Mouse (Mus musculus): ENCODE results near the gene Enpp4. TPM values are rescaled to one million over a fixed set of nuclear protein-coding genes. Genes with fewer than 3 reads are reported as not detected.

Gene Enpp4
- polyA plus RNA-seq, 1 experiment from 2014 or later, result 8.5 TPM

DNA sequence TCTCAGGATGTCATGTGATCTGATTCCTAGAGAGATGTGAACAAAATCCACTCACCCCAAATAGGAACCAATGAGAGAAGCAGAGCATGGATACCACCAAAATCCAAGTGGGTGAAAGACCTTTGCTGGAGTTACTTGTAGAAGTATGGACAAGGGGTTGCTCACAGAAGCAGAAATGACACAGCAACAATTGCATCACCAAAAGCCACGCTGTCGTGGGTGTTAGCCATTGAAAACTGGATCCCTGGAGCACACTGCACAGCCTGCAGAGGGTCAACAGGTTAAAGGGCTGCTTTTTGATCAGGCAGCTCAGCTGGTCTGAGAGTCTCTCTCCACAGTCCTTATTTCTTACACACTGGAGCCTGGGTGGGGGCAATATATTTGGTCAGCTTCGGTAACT lies 30.0 kb downstream of the Enpp4 start:
- no peaks in the 10 kb centered on the region for H3K9me3 ChIP-seq (ENCODE audit: control insufficient read depth, low read length)
- H3K4me2 ChIP-seq (ENCODE audit: low read length), result no peak overlapping the region
- WGBS, result 85% methylated on average over 3 of the region's 3 CpGs
- H3K4me3 ChIP-seq (ENCODE audit: control insufficient read depth in 1 of 2, insufficient read depth in 1 of 2, low read depth in 1 of 2, low read length in 2 of 2), result no peak overlapping the region
- no peak for ATAC-seq (ENCODE audit: insufficient number of reproducible peaks, insufficient read depth, low FRiP score, low read depth)
- no peaks in the 10 kb centered on the region for H3K27me3 ChIP-seq (ENCODE audit: control insufficient read depth, insufficient read depth, low read length)
- H3K4me1 ChIP-seq (ENCODE audit: control insufficient read depth in 2 of 2, insufficient read depth in 2 of 2, low read length in 2 of 2), result no peaks in the 10 kb centered on the region; a peak in 1 of 4 replicates
- no peak overlapping the region for H3K9ac ChIP-seq (ENCODE audit: low read length)
- no peaks in the 10 kb centered on the region for H3K36me3 ChIP-seq (ENCODE audit: control insufficient read depth, insufficient read depth, low read length)
- no peak overlapping the region for H3K27ac ChIP-seq (replicated peaks in 1 of 2; ENCODE audit: control insufficient read depth in 1 of 2, insufficient read depth in 1 of 2, low read depth in 2 of 2, low read length in 2 of 2)

DNA sequence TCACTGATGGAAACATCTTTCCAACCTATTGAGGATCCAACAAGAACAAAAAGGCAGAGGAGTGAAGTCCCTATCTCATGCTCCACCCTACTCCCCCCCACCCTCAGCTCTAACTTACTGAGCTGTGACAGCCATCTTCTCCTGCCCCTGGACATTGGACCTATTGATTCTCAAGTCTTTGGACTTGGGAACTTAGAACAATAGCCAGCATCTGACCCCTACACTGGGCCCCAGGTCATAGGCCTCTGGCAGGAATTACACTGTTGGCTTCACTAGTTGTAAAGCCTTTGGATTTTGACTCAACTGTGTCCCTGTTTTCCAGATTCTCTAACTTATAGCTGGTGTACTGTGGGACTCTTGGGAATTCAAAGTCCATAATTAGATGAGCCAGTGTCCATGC lies 33.9 kb downstream of the Enpp4 start:
- no peak for ATAC-seq (ENCODE audit: insufficient number of reproducible peaks, insufficient read depth, low FRiP score, low read depth)
- H3K9ac ChIP-seq (ENCODE audit: low read length), result no peak overlapping the region
- no peaks in the 10 kb centered on the region for H3K9me3 ChIP-seq (ENCODE audit: control insufficient read depth, low read length)
- H3K27ac ChIP-seq (replicated peaks in 1 of 2; ENCODE audit: control insufficient read depth in 1 of 2, insufficient read depth in 1 of 2, low read depth in 2 of 2, low read length in 2 of 2), result no peak overlapping the region
- no peaks in the 10 kb centered on the region for H3K27me3 ChIP-seq (ENCODE audit: control insufficient read depth, insufficient read depth, low read length)
- H3K4me2 ChIP-seq (ENCODE audit: low read length), result no peak overlapping the region
- no peaks in the 10 kb centered on the region for H3K36me3 ChIP-seq (ENCODE audit: control insufficient read depth, insufficient read depth, low read length)
- no peak overlapping the region for H3K4me3 ChIP-seq (ENCODE audit: control insufficient read depth in 1 of 2, insufficient read depth in 1 of 2, low read depth in 1 of 2, low read length in 2 of 2)
- no peaks in the 10 kb centered on the region; a peak in 1 of 4 replicates for H3K4me1 ChIP-seq (ENCODE audit: control insufficient read depth in 2 of 2, insufficient read depth in 2 of 2, low read length in 2 of 2)

DNA sequence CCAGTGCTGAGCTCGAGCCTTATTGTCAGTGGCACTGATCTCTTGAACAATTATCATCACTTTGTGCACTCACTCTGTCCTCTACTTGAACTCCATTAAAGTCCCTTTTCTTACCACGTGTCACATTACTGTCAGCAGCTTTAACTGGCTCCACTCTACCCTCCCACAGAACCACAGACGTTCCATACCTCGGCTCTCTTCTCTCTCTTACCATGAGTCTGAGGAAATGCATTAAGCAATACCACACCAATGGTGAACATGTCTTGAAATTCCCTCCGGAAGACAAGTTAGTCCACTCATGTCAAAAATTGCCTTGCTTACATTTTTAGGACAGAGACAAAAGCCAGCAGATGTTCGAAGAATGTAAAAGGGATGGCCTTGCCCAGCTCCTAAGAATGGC lies 36.7 kb downstream of the Enpp4 start:
- no peaks in the 10 kb centered on the region for H3K27me3 ChIP-seq (ENCODE audit: control insufficient read depth, insufficient read depth, low read length)
- H3K9ac ChIP-seq (ENCODE audit: low read length), result no peak overlapping the region
- H3K4me1 ChIP-seq (ENCODE audit: control insufficient read depth in 2 of 2, insufficient read depth in 2 of 2, low read length in 2 of 2), result no peaks in the 10 kb centered on the region
- no peak overlapping the region for H3K4me2 ChIP-seq (ENCODE audit: low read length)
- H3K4me3 ChIP-seq (ENCODE audit: control insufficient read depth in 1 of 2, insufficient read depth in 1 of 2, low read depth in 1 of 2, low read length in 2 of 2), result no peak overlapping the region
- 62% methylated on average over 6 of the region's 6 CpGs for WGBS
- H3K36me3 ChIP-seq (ENCODE audit: control insufficient read depth, insufficient read depth, low read length), result no peaks in the 10 kb centered on the region
- ATAC-seq (ENCODE audit: insufficient number of reproducible peaks, insufficient read depth, low FRiP score, low read depth), result no peak
- no peak overlapping the region for H3K27ac ChIP-seq (replicated peaks in 1 of 2; ENCODE audit: control insufficient read depth in 1 of 2, insufficient read depth in 1 of 2, low read depth in 2 of 2, low read length in 2 of 2)
- no peaks in the 10 kb centered on the region for H3K9me3 ChIP-seq (ENCODE audit: control insufficient read depth, low read length)

DNA sequence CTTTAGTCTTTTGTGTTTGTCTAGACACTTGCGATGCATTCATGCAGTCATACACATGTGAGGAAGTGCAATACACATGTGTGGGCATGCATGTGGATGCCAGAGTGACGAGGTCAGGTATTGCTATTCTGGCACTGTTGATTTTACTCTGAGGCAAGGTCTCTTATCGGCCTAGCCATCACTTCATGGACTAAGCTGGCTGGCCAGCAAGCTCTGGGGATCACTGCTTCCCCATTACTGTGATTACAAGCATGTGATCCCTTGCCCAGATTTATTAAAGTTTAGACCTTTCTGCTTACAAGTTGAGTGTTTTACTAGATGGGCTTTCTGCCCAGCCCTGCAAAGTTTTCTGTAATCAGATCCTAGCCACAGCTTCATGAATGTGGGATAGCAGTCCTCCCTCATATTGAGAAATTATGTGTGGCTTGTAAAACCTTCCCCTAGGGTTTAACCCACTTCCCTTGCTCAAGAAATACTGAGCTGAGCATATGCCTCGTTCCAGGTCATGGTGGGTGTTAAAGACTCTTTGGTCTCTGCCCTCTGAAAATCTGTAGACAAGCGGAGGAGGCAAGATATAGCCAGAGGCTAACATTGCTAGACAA lies 44.2 kb downstream of the Enpp4 start:
- Histone ChIP-seq H3K4me2 (ENCODE audit: low read length) (no peak overlapping the region), H3K9ac (ENCODE audit: low read length) (no peak overlapping the region), H3K27me3 (ENCODE audit: control insufficient read depth, insufficient read depth, low read length) (no peaks in the 10 kb centered on the region), H3K27ac (replicated peaks in 1 of 2; ENCODE audit: control insufficient read depth in 1 of 2, insufficient read depth in 1 of 2, low read depth in 2 of 2, low read length in 2 of 2) (no peak overlapping the region), H3K9me3 (ENCODE audit: control insufficient read depth, low read length) (no peaks in the 10 kb centered on the region), H3K4me1 (ENCODE audit: control insufficient read depth in 2 of 2, insufficient read depth in 2 of 2, low read length in 2 of 2) (no peaks in the 10 kb centered on the region), H3K4me3 (ENCODE audit: control insufficient read depth in 1 of 2, insufficient read depth in 1 of 2, low read depth in 1 of 2, low read length in 2 of 2) (no peak overlapping the region), H3K36me3 (ENCODE audit: control insufficient read depth, insufficient read depth, low read length) (no peaks in the 10 kb centered on the region)
- no peak for ATAC-seq (ENCODE audit: insufficient number of reproducible peaks, insufficient read depth, low FRiP score, low read depth)
- WGBS, result 76% methylated on average over 5 of the region's 5 CpGs

DNA sequence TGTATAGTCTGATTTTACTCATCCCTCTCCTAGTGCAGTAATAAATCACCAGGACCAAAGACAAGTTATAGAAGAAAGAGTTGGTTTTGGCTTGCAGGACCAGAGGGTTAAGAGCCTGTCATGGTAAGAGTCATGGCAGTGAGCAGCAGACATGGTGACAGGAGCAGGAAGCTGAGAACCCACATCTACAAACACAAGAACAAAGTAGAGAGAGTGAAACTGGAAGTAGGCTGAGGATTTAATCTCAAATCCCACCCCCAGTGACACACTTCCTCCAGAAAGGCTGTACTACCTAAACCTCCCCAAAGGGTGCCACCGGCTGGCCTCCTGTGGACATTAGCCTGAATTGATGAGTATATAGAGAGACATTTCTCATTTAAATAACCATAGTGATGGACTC lies 44.8 kb downstream of the Enpp4 start:
- no peaks in the 10 kb centered on the region for H3K4me1 ChIP-seq (ENCODE audit: control insufficient read depth in 2 of 2, insufficient read depth in 2 of 2, low read length in 2 of 2)
- no peaks in the 10 kb centered on the region for H3K36me3 ChIP-seq (ENCODE audit: control insufficient read depth, insufficient read depth, low read length)
- no peaks in the 10 kb centered on the region for H3K9me3 ChIP-seq (ENCODE audit: control insufficient read depth, low read length)
- 86% methylated on average over 1 of the region's 1 CpGs for WGBS
- H3K4me3 ChIP-seq (ENCODE audit: control insufficient read depth in 1 of 2, insufficient read depth in 1 of 2, low read depth in 1 of 2, low read length in 2 of 2), result no peak overlapping the region
- H3K27me3 ChIP-seq (ENCODE audit: control insufficient read depth, insufficient read depth, low read length), result no peaks in the 10 kb centered on the region
- ATAC-seq (ENCODE audit: insufficient number of reproducible peaks, insufficient read depth, low FRiP score, low read depth), result no peak
- no peak overlapping the region for H3K27ac ChIP-seq (replicated peaks in 1 of 2; ENCODE audit: control insufficient read depth in 1 of 2, insufficient read depth in 1 of 2, low read depth in 2 of 2, low read length in 2 of 2)
- no peak overlapping the region for H3K4me2 ChIP-seq (ENCODE audit: low read length)
- H3K9ac ChIP-seq (ENCODE audit: low read length), result no peak overlapping the region

DNA sequence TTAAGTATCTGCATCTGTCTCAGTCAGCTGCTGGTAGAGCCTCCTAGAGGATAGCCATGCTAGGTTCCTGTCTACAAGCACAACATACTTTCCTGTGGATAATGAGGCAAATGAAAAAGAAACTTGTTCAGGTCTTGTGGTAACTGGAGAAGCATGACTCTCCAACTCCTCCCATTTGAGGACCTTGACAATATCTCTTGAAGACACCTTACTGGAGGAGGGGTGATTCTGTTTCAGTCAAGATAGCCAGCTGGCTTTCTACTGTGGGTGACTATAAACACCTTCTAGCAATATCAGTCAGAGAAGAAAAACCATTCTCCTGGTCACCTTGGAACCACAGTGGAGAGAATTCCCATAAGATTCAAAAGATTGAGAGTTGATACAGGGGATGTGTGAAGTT lies 47.5 kb downstream of the Enpp4 start:
- no peak overlapping the region for H3K27ac ChIP-seq (replicated peaks in 1 of 2; ENCODE audit: control insufficient read depth in 1 of 2, insufficient read depth in 1 of 2, low read depth in 2 of 2, low read length in 2 of 2)
- H3K4me1 ChIP-seq (ENCODE audit: control insufficient read depth in 2 of 2, insufficient read depth in 2 of 2, low read length in 2 of 2), result no peaks in the 10 kb centered on the region
- ATAC-seq (ENCODE audit: insufficient number of reproducible peaks, insufficient read depth, low FRiP score, low read depth), result no peak
- H3K9ac ChIP-seq (ENCODE audit: low read length), result no peak overlapping the region
- no peak overlapping the region for H3K4me2 ChIP-seq (ENCODE audit: low read length)
- H3K27me3 ChIP-seq (ENCODE audit: control insufficient read depth, insufficient read depth, low read length), result no peaks in the 10 kb centered on the region
- H3K9me3 ChIP-seq (ENCODE audit: control insufficient read depth, low read length), result no peaks in the 10 kb centered on the region
- no peaks in the 10 kb centered on the region for H3K36me3 ChIP-seq (ENCODE audit: control insufficient read depth, insufficient read depth, low read length)
- no peak overlapping the region for H3K4me3 ChIP-seq (ENCODE audit: control insufficient read depth in 1 of 2, insufficient read depth in 1 of 2, low read depth in 1 of 2, low read length in 2 of 2)

DNA sequence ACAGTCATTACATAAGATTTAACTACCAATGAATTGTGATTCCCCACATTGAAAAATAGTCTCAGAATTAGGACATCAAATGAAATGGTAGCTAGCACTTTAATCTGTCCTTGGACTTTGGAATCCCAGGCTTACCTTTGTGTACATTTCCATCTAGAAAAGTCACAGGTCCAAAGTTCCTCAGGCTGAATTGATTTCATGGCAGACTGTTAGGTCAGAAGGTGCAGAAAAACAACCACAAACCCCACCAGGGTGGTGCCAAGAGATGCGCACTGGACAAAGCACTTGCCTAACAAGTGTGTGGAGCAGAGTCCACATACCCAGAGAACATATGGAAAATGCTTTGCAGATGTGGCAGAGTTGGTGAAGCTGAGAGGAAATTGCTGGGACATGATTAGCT lies 48.5 kb downstream of the Enpp4 start:
- H3K9ac ChIP-seq (ENCODE audit: low read length), result no peak overlapping the region
- no peak overlapping the region for H3K4me3 ChIP-seq (ENCODE audit: control insufficient read depth in 1 of 2, insufficient read depth in 1 of 2, low read depth in 1 of 2, low read length in 2 of 2)
- no peak overlapping the region for H3K4me2 ChIP-seq (ENCODE audit: low read length)
- ATAC-seq (ENCODE audit: insufficient number of reproducible peaks, insufficient read depth, low FRiP score, low read depth), result no peak
- H3K27ac ChIP-seq (replicated peaks in 1 of 2; ENCODE audit: control insufficient read depth in 1 of 2, insufficient read depth in 1 of 2, low read depth in 2 of 2, low read length in 2 of 2), result no peak overlapping the region
- H3K36me3 ChIP-seq (ENCODE audit: control insufficient read depth, insufficient read depth, low read length), result no peaks in the 10 kb centered on the region
- H3K27me3 ChIP-seq (ENCODE audit: control insufficient read depth, insufficient read depth, low read length), result no peaks in the 10 kb centered on the region
- H3K4me1 ChIP-seq (ENCODE audit: control insufficient read depth in 2 of 2, insufficient read depth in 2 of 2, low read length in 2 of 2), result no peaks in the 10 kb centered on the region
- WGBS, result 81% methylated on average over 1 of the region's 1 CpGs
- H3K9me3 ChIP-seq (ENCODE audit: control insufficient read depth, low read length), result no peaks in the 10 kb centered on the region

DNA sequence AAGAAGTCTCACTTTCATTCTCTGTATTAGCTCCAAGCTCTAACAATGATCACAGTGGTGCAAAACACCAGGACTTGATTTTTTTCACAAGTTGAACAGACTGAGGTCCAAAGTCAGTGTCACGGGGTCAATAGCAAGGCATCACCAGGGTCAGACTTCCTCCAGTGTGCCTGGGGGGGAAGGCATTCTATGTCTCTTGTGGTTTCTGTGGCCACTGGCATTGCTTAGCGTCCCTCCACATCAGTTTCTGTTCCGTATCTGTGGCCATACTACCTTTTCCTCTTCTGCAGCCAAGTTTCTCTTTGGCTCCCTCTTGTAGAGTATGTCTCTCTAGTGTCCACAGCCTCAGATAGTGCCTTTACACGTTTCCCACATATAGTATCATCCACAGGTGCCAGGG lies 52.2 kb downstream of the Enpp4 start:
- Histone ChIP-seq H3K4me2 (ENCODE audit: low read length) (no peak overlapping the region), H3K9me3 (ENCODE audit: control insufficient read depth, low read length) (no peaks in the 10 kb centered on the region), H3K9ac (ENCODE audit: low read length) (no peak overlapping the region), H3K4me3 (ENCODE audit: control insufficient read depth in 1 of 2, insufficient read depth in 1 of 2, low read depth in 1 of 2, low read length in 2 of 2) (no peak overlapping the region), H3K27ac (replicated peaks in 1 of 2; ENCODE audit: control insufficient read depth in 1 of 2, insufficient read depth in 1 of 2, low read depth in 2 of 2, low read length in 2 of 2) (no peak overlapping the region), H3K36me3 (ENCODE audit: control insufficient read depth, insufficient read depth, low read length) (no peaks in the 10 kb centered on the region), H3K4me1 (ENCODE audit: control insufficient read depth in 2 of 2, insufficient read depth in 2 of 2, low read length in 2 of 2) (no peaks in the 10 kb centered on the region), H3K27me3 (ENCODE audit: control insufficient read depth, insufficient read depth, low read length) (no peaks in the 10 kb centered on the region)
- no peak for ATAC-seq (ENCODE audit: insufficient number of reproducible peaks, insufficient read depth, low FRiP score, low read depth)
- WGBS, result 75% methylated on average over 4 of the region's 4 CpGs
